In the genomic region with DNA sequence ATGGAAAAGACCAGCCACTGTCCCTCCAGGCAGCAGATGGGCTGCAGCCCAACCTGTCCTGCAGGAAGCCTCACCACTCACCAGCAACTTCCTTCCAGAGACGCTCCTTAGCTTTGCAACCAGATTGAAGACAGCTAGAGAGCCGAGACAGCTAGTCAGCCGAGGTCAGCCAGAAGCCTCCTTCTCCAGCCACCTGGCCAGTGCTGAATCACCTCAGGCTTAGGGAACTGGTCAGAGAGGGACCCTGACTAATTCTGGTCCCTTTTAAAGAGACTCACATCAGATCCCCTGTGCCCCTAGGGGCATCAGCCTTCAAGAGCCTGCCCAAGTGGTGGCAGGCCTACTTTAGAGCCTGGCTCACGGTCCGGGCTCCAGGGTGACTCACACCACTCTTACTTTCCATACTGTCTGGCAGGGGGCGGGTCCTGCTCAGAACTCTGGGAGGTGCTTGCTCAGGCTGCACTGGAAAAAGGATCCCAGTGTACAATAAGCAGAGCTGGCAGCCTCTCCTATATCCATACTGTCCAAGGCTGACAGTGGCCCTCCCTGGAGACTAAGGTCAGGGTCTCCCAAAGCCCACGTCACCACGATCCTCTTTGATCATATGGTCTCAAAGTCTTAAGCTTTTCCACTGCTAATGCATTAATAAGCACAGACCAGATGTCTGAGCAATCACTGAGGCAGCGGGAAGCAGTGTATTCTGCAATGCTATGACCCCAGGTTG, we compare ENCODE assay signal across 1 mouse cellular context.
A peak's percentile ranks its signal among the peaks of the same experiment; 100 is the strongest.
TF ChIP-seq lines count a peak whose summit lies in the region.

No protein-coding gene starts in this region.

TF ChIP-seq in CH12.LX, 34 proteins besides CTCF, POLR2A, EP300 and RAD21 (continued from another document):
- TF ChIP-seq MAFK (IDR thresholded peaks at IDR 0.05; ENCODE audit: insufficient replicate concordance, low read length) (no peak), TBP (conservative IDR thresholded peaks at IDR 0.05; ENCODE audit: low read depth, low read length) (no peak), ZMIZ1 (IDR thresholded peaks at IDR 0.05; ENCODE audit: low read depth, low read length) (no peak), MYC (IDR thresholded peaks at IDR 0.05; ENCODE audit: low read depth, low read length) (no peak), NELFE (IDR thresholded peaks at IDR 0.05; ENCODE audit: low read depth, low read length) (0 out of 2 replicates have a peak, but pooled peaks have one; percentile 14), ZNF384 (IDR thresholded peaks at IDR 0.05; ENCODE audit: low read depth, low read length) (no peak), E2F4 (IDR thresholded peaks at IDR 0.05; ENCODE audit: insufficient replicate concordance, low read depth, low read length) (no peak), MXI1 (IDR thresholded peaks at IDR 0.05; ENCODE audit: low read depth, low read length) (no peak), MAZ (IDR thresholded peaks at IDR 0.05; ENCODE audit: low read depth, low read length) (no peak), CHD1 (IDR thresholded peaks at IDR 0.05; ENCODE audit: low read depth, low read length) (no peak), ELF1 (IDR thresholded peaks at IDR 0.05; ENCODE audit: low read depth, low read length) (no peak), USF2 (conservative IDR thresholded peaks at IDR 0.05; ENCODE audit: low read depth, low read length) (no peak), TCF12 (IDR thresholded peaks at IDR 0.05; ENCODE audit: low read depth, low read length) (peak; percentile 39; the same call in 1 of the 2 replicates), PAX5 (IDR thresholded peaks at IDR 0.05; ENCODE audit: low read length) (no peak), MAX (IDR thresholded peaks at IDR 0.05; ENCODE audit: low read length) (0 out of 2 replicates have a peak, but pooled peaks have one; percentile 31), CHD2 (IDR thresholded peaks at IDR 0.05; ENCODE audit: low read length) (no peak), KAT2A (IDR thresholded peaks at IDR 0.05; ENCODE audit: insufficient replicate concordance, low read length) (no peak), BHLHE40 (IDR thresholded peaks at IDR 0.05; ENCODE audit: low read depth, low read length) (peak; percentile 88), ZC3H11A (IDR thresholded peaks at IDR 0.05; ENCODE audit: low read depth, low read length) (no peak), HCFC1 (IDR thresholded peaks at IDR 0.05; ENCODE audit: low read depth, low read length) (no peak), NRF1 (IDR thresholded peaks at IDR 0.05; ENCODE audit: low read depth, low read length) (0 out of 2 replicates have a peak, but pooled peaks have one; percentile 16), POLR2AphosphoS2 (IDR thresholded peaks at IDR 0.05; ENCODE audit: low read depth, low read length) (no peak)
